Mouse (Mus musculus): Measurements from ENCODE around the gene Habp2. TPM values are rescaled to one million over a fixed set of nuclear protein-coding genes. Genes with fewer than 3 reads are reported as not detected.
"Not testable (repeated sequence)": the region's sequence is repeated elsewhere in the genome, so short reads cannot be mapped to it uniquely, and the experiment has no call there.

Gene Habp2
- polyA plus RNA-seq, 1 experiment from 2014 or later = not detected

GRCm38 (mm10) chr19:56343869-56344563, 57.1 kb downstream of the Habp2 start:
- 38% methylated on average over 26 of the region's 26 CpGs for WGBS
- H3K27ac ChIP-seq (ENCODE audit: low read depth, low read length) = no peak overlapping the region; the same call in 1 of the 2 replicates
- no peak overlapping the region for H3K4me3 ChIP-seq (ENCODE audit: low read depth, low read length)
- H3K9me3 ChIP-seq (ENCODE audit: control insufficient read depth, low read length) = no peaks in the 10 kb centered on the region
- no peaks in the 10 kb centered on the region; the same call in 1 of the 2 replicates for H3K27me3 ChIP-seq (ENCODE audit: control insufficient read depth, insufficient read depth, low read length)
- DNase-seq (ENCODE audit: low spot score, missing footprints) (peak; percentile 93), ATAC-seq (ENCODE audit: low FRiP score) (peak; percentile 87)
- peak overlapping the region; percentile 36 for H3K9ac ChIP-seq (ENCODE audit: low read length)
- peak overlapping the region; percentile 16; the same call in 1 of the 2 replicates for H3K4me2 ChIP-seq
- peaks cover 9% of the 10 kb centered on the region for H3K4me1 ChIP-seq (ENCODE audit: control insufficient read depth, insufficient read depth, low read length)
- H3K36me3 ChIP-seq (ENCODE audit: control insufficient read depth, insufficient read depth, low read length) = no peaks in the 10 kb centered on the region

GRCm38 (mm10) chr19:56346016-56346415, 59.1 kb downstream of the Habp2 start:
- H3K4me1 ChIP-seq (ENCODE audit: control insufficient read depth, insufficient read depth, low read length) = peaks cover 9% of the 10 kb centered on the region
- no peak overlapping the region for H3K4me3 ChIP-seq (ENCODE audit: low read depth, low read length)
- no peak overlapping the region for H3K9ac ChIP-seq (ENCODE audit: low read length)
- no peak overlapping the region for H3K4me2 ChIP-seq
- peak; percentile 85 for DNase-seq (ENCODE audit: low spot score, missing footprints)
- H3K9me3 ChIP-seq (ENCODE audit: control insufficient read depth, low read length) = no peaks in the 10 kb centered on the region
- no peaks in the 10 kb centered on the region; the same call in 1 of the 2 replicates for H3K27me3 ChIP-seq (ENCODE audit: control insufficient read depth, insufficient read depth, low read length)
- H3K36me3 ChIP-seq (ENCODE audit: control insufficient read depth, insufficient read depth, low read length) = no peaks in the 10 kb centered on the region
- ATAC-seq (ENCODE audit: low FRiP score) = no peak
- 89% methylated on average over 3 of the region's 3 CpGs for WGBS
- no peak overlapping the region for H3K27ac ChIP-seq (ENCODE audit: low read depth, low read length)

GRCm38 (mm10) chr19:56346750-56347149, 59.8 kb downstream of the Habp2 start:
- H3K4me3 ChIP-seq (ENCODE audit: low read depth, low read length) = no peak overlapping the region
- H3K27ac ChIP-seq (ENCODE audit: low read depth, low read length) = no peak overlapping the region
- H3K4me1 ChIP-seq (ENCODE audit: control insufficient read depth, insufficient read depth, low read length) = peaks cover 9% of the 10 kb centered on the region
- no peaks in the 10 kb centered on the region; the same call in 1 of the 2 replicates for H3K27me3 ChIP-seq (ENCODE audit: control insufficient read depth, insufficient read depth, low read length)
- ATAC-seq (ENCODE audit: low FRiP score) (no peak), DNase-seq (ENCODE audit: low spot score, missing footprints) (peak; percentile 14)
- no peaks in the 10 kb centered on the region for H3K36me3 ChIP-seq (ENCODE audit: control insufficient read depth, insufficient read depth, low read length)
- no peak overlapping the region for H3K9ac ChIP-seq (ENCODE audit: low read length)
- 54% methylated on average over 13 of the region's 13 CpGs for WGBS
- H3K9me3 ChIP-seq (ENCODE audit: control insufficient read depth, low read length) = no peaks in the 10 kb centered on the region
- H3K4me2 ChIP-seq = no peak overlapping the region

GRCm38 (mm10) chr19:56349295-56349694, 62.4 kb downstream of the Habp2 start:
- Histone ChIP-seq H3K27me3 (ENCODE audit: control insufficient read depth, insufficient read depth, low read length) (no peaks in the 10 kb centered on the region; the same call in 1 of the 2 replicates), H3K9me3 (ENCODE audit: control insufficient read depth, low read length) (no peaks in the 10 kb centered on the region), H3K4me3 (ENCODE audit: low read depth, low read length) (no peak overlapping the region), H3K36me3 (ENCODE audit: control insufficient read depth, insufficient read depth, low read length) (no peaks in the 10 kb centered on the region), H3K27ac (ENCODE audit: low read depth, low read length) (no peak overlapping the region), H3K9ac (ENCODE audit: low read length) (no peak overlapping the region), H3K4me2 (no peak overlapping the region), H3K4me1 (ENCODE audit: control insufficient read depth, insufficient read depth, low read length) (peaks cover 6% of the 10 kb centered on the region)
- 36% methylated on average over 6 of the region's 6 CpGs for WGBS
- ATAC-seq (ENCODE audit: low FRiP score) (no peak), DNase-seq (ENCODE audit: low spot score, missing footprints) (peak; percentile 66)

DNA sequence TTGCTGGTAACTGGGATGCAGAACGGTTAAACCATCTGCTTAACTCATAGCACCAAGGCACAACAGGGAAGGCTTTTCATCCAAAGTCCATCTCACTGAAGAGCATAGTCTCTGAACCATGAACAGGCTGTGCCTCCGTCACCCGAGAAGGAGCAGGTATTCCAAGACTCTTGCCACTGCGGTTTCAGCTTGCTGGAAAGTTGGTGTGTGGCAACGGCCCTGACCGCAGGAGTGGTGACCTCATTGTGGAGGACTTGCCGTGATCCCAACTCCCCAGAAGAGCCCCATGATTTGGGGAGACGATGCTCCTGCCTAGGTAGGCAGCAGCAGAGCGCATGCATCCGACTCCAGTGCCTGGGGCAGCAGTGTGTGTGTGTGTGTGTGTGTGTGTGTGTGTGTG, 66.8 kb downstream of the Habp2 start:
- Histone ChIP-seq H3K27ac (ENCODE audit: low read depth, low read length) (no peak overlapping the region), H3K9ac (ENCODE audit: low read length) (no peak overlapping the region), H3K27me3 (ENCODE audit: control insufficient read depth, insufficient read depth, low read length) (no peaks in the 10 kb centered on the region), H3K4me3 (ENCODE audit: low read depth, low read length) (no peak overlapping the region), H3K4me2 (no peak overlapping the region), H3K4me1 (ENCODE audit: control insufficient read depth, insufficient read depth, low read length) (no peaks in the 10 kb centered on the region; the same call in 1 of the 2 replicates), H3K9me3 (ENCODE audit: control insufficient read depth, low read length) (no peaks in the 10 kb centered on the region), H3K36me3 (ENCODE audit: control insufficient read depth, insufficient read depth, low read length) (no peaks in the 10 kb centered on the region)
- ATAC-seq (ENCODE audit: low FRiP score) (no peak), DNase-seq (ENCODE audit: low spot score, missing footprints) (no peak)
- WGBS = 92% methylated on average over 10 of the region's 10 CpGs

GRCm38 (mm10) chr19:56355201-56355600, 68.3 kb downstream of the Habp2 start:
- DNase-seq (ENCODE audit: low spot score, missing footprints) (no peak), ATAC-seq (ENCODE audit: low FRiP score) (no peak)
- H3K4me1 ChIP-seq (ENCODE audit: control insufficient read depth, insufficient read depth, low read length) = no peaks in the 10 kb centered on the region; the same call in 1 of the 2 replicates
- no peak overlapping the region for H3K9ac ChIP-seq (ENCODE audit: low read length)
- H3K4me3 ChIP-seq (ENCODE audit: low read depth, low read length) = no peak overlapping the region
- no peak overlapping the region for H3K4me2 ChIP-seq
- H3K27ac ChIP-seq (ENCODE audit: low read depth, low read length) = no peak overlapping the region
- 89% methylated on average over 12 of the region's 12 CpGs for WGBS
- no peaks in the 10 kb centered on the region for H3K9me3 ChIP-seq (ENCODE audit: control insufficient read depth, low read length)
- H3K36me3 ChIP-seq (ENCODE audit: control insufficient read depth, insufficient read depth, low read length) = no peaks in the 10 kb centered on the region
- no peaks in the 10 kb centered on the region for H3K27me3 ChIP-seq (ENCODE audit: control insufficient read depth, insufficient read depth, low read length)

DNA sequence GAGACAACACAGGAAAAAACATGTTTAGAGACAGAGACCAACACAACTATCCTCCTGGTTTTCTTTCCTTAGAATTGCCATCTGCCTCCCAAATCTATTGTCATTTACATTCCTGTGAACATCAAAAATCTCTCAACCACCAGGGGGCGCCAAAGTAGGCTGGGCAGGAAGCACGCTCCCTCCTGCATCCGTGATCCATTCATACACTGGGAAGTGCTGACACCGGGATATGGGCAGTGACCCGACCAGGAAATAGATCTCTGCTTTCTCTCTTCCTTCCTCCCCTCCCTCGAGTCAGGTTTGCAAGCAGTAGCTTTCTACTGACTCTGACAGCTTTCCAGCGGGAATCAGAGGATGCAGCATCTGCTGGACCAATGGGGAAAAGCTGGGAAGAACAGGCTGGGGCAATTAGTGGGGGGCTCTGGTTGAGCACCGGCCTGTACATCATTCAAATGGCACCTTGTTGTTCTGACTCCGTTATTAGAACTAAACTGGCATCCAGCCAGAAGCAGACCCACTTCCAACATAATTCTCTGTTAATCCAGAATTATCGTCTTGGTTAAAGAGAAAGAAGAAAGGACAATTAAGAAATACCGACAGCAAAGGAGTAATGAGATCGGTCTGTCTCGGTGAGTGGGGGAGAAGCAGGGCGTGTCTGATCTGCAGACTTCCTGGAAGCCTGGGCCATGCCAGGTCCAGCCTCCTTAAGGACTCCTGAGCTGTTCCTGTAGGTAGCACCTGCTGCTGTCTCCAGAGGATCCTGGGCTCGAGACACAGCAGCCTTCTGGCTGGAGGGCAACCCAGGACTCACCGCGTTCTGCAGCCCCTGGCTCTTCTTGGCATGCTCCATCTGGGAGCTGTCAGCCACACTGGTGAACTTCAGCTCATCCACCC, 69.8 kb downstream of the Habp2 start:
- Histone ChIP-seq H3K36me3 (ENCODE audit: control insufficient read depth, insufficient read depth, low read length) (no peaks in the 10 kb centered on the region), H3K27ac (ENCODE audit: low read depth, low read length) (no peak overlapping the region), H3K9ac (ENCODE audit: low read length) (no peak overlapping the region), H3K27me3 (ENCODE audit: control insufficient read depth, insufficient read depth, low read length) (no peaks in the 10 kb centered on the region), H3K4me3 (ENCODE audit: low read depth, low read length) (no peak overlapping the region), H3K4me2 (no peak overlapping the region), H3K4me1 (ENCODE audit: control insufficient read depth, insufficient read depth, low read length) (no peaks in the 10 kb centered on the region), H3K9me3 (ENCODE audit: control insufficient read depth, low read length) (no peaks in the 10 kb centered on the region)
- 54% methylated on average over 17 of the region's 17 CpGs for WGBS
- ATAC-seq (ENCODE audit: low FRiP score) (no peak), DNase-seq (ENCODE audit: low spot score, missing footprints) (peak; percentile 95)

DNA sequence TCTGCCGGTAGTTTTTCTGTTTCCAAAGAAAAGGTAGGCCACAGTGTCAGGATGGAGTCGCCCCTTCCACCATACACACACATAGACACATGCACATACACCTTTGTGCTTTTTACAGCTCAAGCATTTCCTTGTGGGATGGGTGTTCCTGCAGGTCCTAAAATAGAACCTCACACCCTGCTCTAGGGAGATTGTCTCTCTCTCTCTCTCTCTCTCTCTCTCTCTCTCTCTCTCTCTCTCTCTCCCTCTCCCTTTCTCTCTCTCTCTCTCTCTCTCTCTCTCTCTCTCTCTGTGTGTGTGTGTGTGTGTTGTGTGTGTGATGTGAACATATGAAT, 70.4 kb downstream of the Habp2 start:
- not testable (repeated sequence) for H3K36me3 ChIP-seq (ENCODE audit: control insufficient read depth, insufficient read depth, low read length); H3K4me1 ChIP-seq (ENCODE audit: control insufficient read depth, insufficient read depth, low read length); H3K9ac ChIP-seq (ENCODE audit: low read length); H3K4me2 ChIP-seq; H3K9me3 ChIP-seq (ENCODE audit: control insufficient read depth, low read length); ATAC-seq (ENCODE audit: low FRiP score); H3K4me3 ChIP-seq (ENCODE audit: low read depth, low read length); DNase-seq (ENCODE audit: low spot score, missing footprints); H3K27me3 ChIP-seq (ENCODE audit: control insufficient read depth, insufficient read depth, low read length); H3K27ac ChIP-seq (ENCODE audit: low read depth, low read length)
- 79% methylated on average over 2 of the region's 2 CpGs for WGBS

DNA sequence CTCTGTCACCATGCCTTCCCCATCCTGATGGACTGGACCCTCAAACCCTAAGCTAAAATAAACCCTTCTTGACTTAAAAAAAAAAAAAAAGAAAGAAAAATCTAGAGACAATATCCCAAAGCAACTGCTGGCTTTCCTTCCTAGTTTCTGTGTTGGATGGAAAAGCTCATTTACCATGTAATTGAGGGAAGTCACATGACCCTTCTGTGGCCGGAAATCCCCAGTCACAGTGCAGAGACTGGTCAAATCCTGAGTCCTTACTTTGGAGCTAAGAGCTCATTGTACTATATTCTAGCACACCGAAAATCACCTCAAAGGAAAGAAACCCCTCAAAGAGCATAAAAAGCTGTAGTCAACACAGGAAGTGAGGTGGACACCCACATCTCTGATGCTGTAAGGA, 72.0 kb downstream of the Habp2 start:
- Histone ChIP-seq H3K9me3 (ENCODE audit: control insufficient read depth, low read length) (no peaks in the 10 kb centered on the region), H3K9ac (ENCODE audit: low read length) (no peak overlapping the region), H3K27me3 (ENCODE audit: control insufficient read depth, insufficient read depth, low read length) (no peaks in the 10 kb centered on the region), H3K36me3 (ENCODE audit: control insufficient read depth, insufficient read depth, low read length) (no peaks in the 10 kb centered on the region), H3K4me2 (no peak overlapping the region), H3K4me1 (ENCODE audit: control insufficient read depth, insufficient read depth, low read length) (no peaks in the 10 kb centered on the region), H3K27ac (ENCODE audit: low read depth, low read length) (no peak overlapping the region), H3K4me3 (ENCODE audit: low read depth, low read length) (no peak overlapping the region)
- WGBS = 68% methylated on average over 2 of the region's 2 CpGs
- DNase-seq (ENCODE audit: low spot score, missing footprints) = no peak
- no peak for ATAC-seq (ENCODE audit: low FRiP score)

Measured in midbrain, embryonic 11.5 days (tissue).